Mouse (Mus musculus): ENCODE results near the gene Usp36.

- TF ChIP-seq CTCF (IDR thresholded peaks at IDR 0.05; ENCODE audit: control insufficient read depth, insufficient read depth, insufficient replicate concordance, low read depth, low read length) (no peak), POLR2A (IDR thresholded peaks at IDR 0.05; ENCODE audit: control insufficient read depth, low read depth, low read length) (no peak)
These were observed 64.8 kb downstream of the Usp36 start for GRCm38 (mm10) chr11:118225056-118225836.

All from testis, adult 2 months (tissue).